Mouse (Mus musculus): ENCODE measurements around the gene Tnrc6b. TPM values are rescaled to one million over a fixed set of nuclear protein-coding genes. Genes with fewer than 3 reads are reported as not detected.
"Not testable (repeated sequence)": the region's sequence is repeated elsewhere in the genome, so short reads cannot be mapped to it uniquely, and the experiment has no call there.

Tnrc6b gene
- polyA plus RNA-seq, 1 experiment from 2014 or later: 9.6 TPM

DNA sequence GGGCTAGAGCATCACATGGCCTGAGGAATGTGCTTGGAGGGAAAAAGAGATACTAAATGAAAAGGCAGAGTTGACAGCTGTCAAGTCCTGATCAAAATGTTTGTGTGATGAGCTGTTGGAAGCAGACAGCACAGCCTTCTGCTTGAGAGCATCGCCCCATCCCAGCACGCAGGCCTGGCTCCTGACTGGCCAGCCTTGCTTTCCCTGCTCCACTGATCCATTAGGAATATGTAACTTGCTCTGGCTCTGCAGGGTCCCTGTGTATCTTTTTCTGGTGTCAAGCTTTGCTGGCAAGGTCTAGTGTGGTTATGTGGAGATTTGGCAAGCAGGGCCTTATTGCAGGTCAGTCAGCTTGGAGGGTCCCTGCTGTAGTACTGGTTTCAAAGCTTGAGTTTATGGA is 148.3 kb downstream of the Tnrc6b start:
- no peak overlapping the region for H3K4me2 ChIP-seq (ENCODE audit: low read depth, low read length)
- H3K27me3 ChIP-seq (ENCODE audit: insufficient read depth, low read length): no peaks in the 10 kb centered on the region
- no peak overlapping the region for H3K4me3 ChIP-seq (ENCODE audit: low read depth, low read length)
- no peak overlapping the region for H3K27ac ChIP-seq (ENCODE audit: low read depth)
- DNase-seq: no peak
- ATAC-seq: no peak
- H3K9ac ChIP-seq (replicated peaks): no peak overlapping the region
- TF ChIP-seq CTCF (IDR thresholded peaks at IDR 0.05; ENCODE audit: low read depth) (no peak), EP300 (IDR thresholded peaks at IDR 0.05; ENCODE audit: low read depth) (no peak)
- H3K9me3 ChIP-seq (ENCODE audit: low read length): no peaks in the 10 kb centered on the region
- WGBS (ENCODE audit: insufficient replicate concordance): 84% methylated on average over 2 of the region's 2 CpGs
- H3K4me1 ChIP-seq (ENCODE audit: insufficient read depth): no peaks in the 10 kb centered on the region
- peaks cover 28% of the 10 kb centered on the region for H3K36me3 ChIP-seq (replicated peaks; ENCODE audit: insufficient read depth, low read length)

DNA sequence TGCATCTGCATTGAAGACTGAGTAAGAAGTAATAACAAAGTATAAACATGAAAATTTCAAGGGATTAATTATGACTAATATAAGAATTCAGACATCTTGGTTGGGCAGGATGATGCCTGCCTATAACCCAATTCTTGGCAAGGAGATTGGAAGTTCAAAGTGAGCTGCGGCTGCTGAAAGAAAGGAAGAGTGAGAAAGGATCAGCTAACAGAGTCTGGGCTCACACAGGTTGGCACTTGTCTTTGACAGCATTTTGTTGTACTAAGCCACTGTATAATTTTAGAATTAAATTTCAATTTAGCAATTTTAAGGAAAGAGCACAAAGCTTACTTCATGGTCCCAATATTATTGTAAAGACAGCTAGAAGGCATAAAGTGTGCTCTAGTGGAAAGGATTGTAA is 150.2 kb downstream of the Tnrc6b start:
- H3K4me2 ChIP-seq (ENCODE audit: low read depth, low read length): no peak overlapping the region
- H3K9ac ChIP-seq (replicated peaks): no peak overlapping the region
- H3K4me3 ChIP-seq (ENCODE audit: low read depth, low read length): no peak overlapping the region
- peaks cover 41% of the 10 kb centered on the region for H3K36me3 ChIP-seq (replicated peaks; ENCODE audit: insufficient read depth, low read length)
- WGBS (ENCODE audit: insufficient replicate concordance): 100% methylated on average over 1 of the region's 1 CpGs
- H3K4me1 ChIP-seq (ENCODE audit: insufficient read depth): no peaks in the 10 kb centered on the region
- no peaks in the 10 kb centered on the region for H3K9me3 ChIP-seq (ENCODE audit: low read length)
- H3K27me3 ChIP-seq (ENCODE audit: insufficient read depth, low read length): no peaks in the 10 kb centered on the region
- TF ChIP-seq CTCF (IDR thresholded peaks at IDR 0.05; ENCODE audit: low read depth) (no peak), EP300 (IDR thresholded peaks at IDR 0.05; ENCODE audit: low read depth) (no peak)
- ATAC-seq (no peak), DNase-seq (no peak)
- H3K27ac ChIP-seq (ENCODE audit: low read depth): no peak overlapping the region

DNA sequence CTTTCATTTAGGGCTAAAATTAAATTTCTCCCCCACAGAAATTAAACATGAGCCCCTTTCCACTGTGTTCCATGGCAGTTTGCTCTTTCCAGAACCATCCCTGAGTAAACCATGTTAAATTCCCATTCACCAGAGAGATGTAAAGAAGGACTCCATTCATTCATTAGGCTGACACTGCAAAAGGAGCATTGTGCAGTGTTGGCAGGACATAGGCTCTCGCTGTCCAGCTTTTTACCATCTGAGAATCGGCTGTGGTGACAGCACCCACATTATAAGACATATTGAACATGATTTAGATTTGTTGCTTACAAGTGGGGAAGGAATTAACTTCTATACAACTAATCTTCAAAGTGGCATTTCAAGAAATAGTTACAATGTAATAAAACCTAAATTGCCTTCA is 150.9 kb downstream of the Tnrc6b start:
- Histone ChIP-seq H3K9ac (replicated peaks) (no peak overlapping the region), H3K4me3 (ENCODE audit: low read depth, low read length) (no peak overlapping the region), H3K9me3 (ENCODE audit: low read length) (no peaks in the 10 kb centered on the region), H3K4me1 (ENCODE audit: insufficient read depth) (no peaks in the 10 kb centered on the region), H3K36me3 (replicated peaks; ENCODE audit: insufficient read depth, low read length) (peaks cover 47% of the 10 kb centered on the region), H3K27ac (ENCODE audit: low read depth) (no peak overlapping the region), H3K4me2 (ENCODE audit: low read depth, low read length) (no peak overlapping the region), H3K27me3 (ENCODE audit: insufficient read depth, low read length) (no peaks in the 10 kb centered on the region)
- WGBS (ENCODE audit: insufficient replicate concordance): 86% methylated on average over 2 of the region's 2 CpGs
- DNase-seq: no peak
- ATAC-seq: no peak
- TF ChIP-seq EP300 (IDR thresholded peaks at IDR 0.05; ENCODE audit: low read depth) (no peak), CTCF (IDR thresholded peaks at IDR 0.05; ENCODE audit: low read depth) (no peak)

DNA sequence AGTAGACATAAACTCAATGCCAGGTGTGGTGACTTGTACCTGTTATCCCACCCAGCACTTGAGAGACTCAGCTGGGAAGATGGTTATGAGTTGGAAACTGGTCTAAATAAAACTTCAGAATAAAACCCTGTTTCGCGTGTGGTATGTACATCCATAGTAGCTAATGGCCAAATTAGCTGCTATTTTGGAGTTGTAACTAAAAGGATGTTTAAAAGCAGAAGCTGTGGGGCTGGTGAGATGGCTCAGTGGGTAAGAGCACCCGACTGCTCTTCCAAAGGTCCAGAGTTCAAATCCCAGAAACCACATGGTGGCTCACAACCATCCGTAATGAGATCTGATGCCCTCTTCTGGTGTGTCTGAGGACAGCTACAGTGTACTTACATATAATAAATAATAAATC is 157.5 kb downstream of the Tnrc6b start:
- H3K27me3 ChIP-seq (ENCODE audit: insufficient read depth, low read length); H3K27ac ChIP-seq (ENCODE audit: low read depth); ATAC-seq; H3K9ac ChIP-seq (replicated peaks); H3K9me3 ChIP-seq (ENCODE audit: low read length); H3K4me1 ChIP-seq (ENCODE audit: insufficient read depth); DNase-seq; H3K4me2 ChIP-seq (ENCODE audit: low read depth, low read length); H3K4me3 ChIP-seq (ENCODE audit: low read depth, low read length): not testable (repeated sequence)
- peaks cover 38% of the 10 kb centered on the region for H3K36me3 ChIP-seq (replicated peaks; ENCODE audit: insufficient read depth, low read length)
- WGBS (ENCODE audit: insufficient replicate concordance): 91% methylated on average over 4 of the region's 4 CpGs

DNA sequence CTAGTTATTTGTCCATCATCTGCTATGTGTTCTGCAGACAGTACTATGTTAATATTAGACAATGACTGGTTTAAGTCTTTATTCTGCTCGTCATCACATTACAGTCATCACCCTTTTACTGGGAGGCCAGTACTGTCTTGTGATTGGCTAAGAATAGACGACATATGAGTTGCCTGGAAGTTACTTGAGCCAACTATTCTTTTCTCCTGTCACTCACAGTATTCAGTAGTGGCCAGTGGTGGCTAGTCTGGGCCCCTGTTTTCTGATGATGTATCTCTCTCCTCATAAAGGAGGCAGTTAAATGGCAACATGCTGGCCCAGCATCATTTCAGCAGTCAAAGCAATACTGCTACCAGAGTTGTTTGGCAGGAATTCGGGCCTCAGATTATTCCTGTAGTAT is 163.6 kb downstream of the Tnrc6b start:
- Histone ChIP-seq H3K9ac (replicated peaks) (no peak overlapping the region), H3K27me3 (ENCODE audit: insufficient read depth, low read length) (no peaks in the 10 kb centered on the region), H3K4me3 (ENCODE audit: low read depth, low read length) (no peak overlapping the region), H3K36me3 (replicated peaks; ENCODE audit: insufficient read depth, low read length) (peaks cover 43% of the 10 kb centered on the region), H3K4me2 (ENCODE audit: low read depth, low read length) (no peak overlapping the region), H3K27ac (ENCODE audit: low read depth) (no peak overlapping the region), H3K9me3 (ENCODE audit: low read length) (no peaks in the 10 kb centered on the region), H3K4me1 (ENCODE audit: insufficient read depth) (no peaks in the 10 kb centered on the region)
- ATAC-seq (no peak), DNase-seq (no peak)
- TF ChIP-seq EP300 (IDR thresholded peaks at IDR 0.05; ENCODE audit: low read depth) (no peak), CTCF (IDR thresholded peaks at IDR 0.05; ENCODE audit: low read depth) (no peak)
- WGBS (ENCODE audit: insufficient replicate concordance): 86% methylated on average over 3 of the region's 3 CpGs

DNA sequence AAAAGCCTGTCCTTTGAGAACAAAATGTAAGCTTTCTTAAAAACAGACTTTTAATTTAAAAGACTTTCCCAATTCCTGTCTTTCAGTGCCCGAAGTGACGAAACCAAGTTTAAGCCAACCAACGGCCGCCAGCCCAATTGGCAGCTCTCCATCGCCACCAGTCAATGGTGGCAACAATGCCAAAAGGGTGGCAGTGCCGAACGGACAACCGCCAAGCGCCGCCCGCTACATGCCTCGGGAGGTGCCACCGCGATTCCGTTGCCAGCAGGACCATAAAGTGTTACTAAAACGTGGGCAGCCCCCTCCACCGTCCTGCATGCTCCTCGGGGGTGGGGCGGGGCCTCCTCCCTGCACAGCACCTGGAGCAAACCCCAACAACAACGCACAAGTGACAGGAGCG is 165.1 kb downstream of the Tnrc6b start:
- no peak overlapping the region for H3K4me3 ChIP-seq (ENCODE audit: low read depth, low read length)
- H3K4me1 ChIP-seq (ENCODE audit: insufficient read depth): no peaks in the 10 kb centered on the region
- H3K27ac ChIP-seq (ENCODE audit: low read depth): no peak overlapping the region
- no peaks in the 10 kb centered on the region for H3K9me3 ChIP-seq (ENCODE audit: low read length)
- no peak overlapping the region for H3K9ac ChIP-seq (replicated peaks)
- no peak for TF ChIP-seq EP300 (IDR thresholded peaks at IDR 0.05; ENCODE audit: low read depth)
- no peak for TF ChIP-seq CTCF (IDR thresholded peaks at IDR 0.05; ENCODE audit: low read depth)
- no peak overlapping the region for H3K4me2 ChIP-seq (ENCODE audit: low read depth, low read length)
- no peaks in the 10 kb centered on the region for H3K27me3 ChIP-seq (ENCODE audit: insufficient read depth, low read length)
- ATAC-seq (no peak), DNase-seq (no peak)
- 94% methylated on average over 21 of the region's 21 CpGs for WGBS (ENCODE audit: insufficient replicate concordance)
- H3K36me3 ChIP-seq (replicated peaks; ENCODE audit: insufficient read depth, low read length): peaks cover 56% of the 10 kb centered on the region

DNA sequence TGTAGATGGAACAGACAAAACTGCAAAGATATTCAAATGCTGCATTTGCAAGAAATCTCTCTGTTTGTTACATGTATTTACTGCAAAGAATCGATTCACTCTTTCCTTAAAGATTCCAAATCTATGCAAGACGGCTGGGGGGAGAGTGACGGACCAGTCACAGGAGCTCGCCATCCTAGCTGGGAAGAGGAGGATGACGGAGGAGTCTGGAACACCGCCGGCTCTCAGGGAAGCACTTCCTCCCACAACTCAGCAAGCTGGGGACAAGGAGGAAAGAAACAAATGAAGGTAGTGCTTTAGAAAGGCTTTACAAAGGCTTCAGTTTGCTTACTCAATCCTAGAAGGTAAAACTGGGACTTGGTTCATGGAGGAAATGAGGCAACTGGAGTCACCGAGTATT is 173.0 kb downstream of the Tnrc6b start:
- 82% methylated on average over 8 of the region's 8 CpGs for WGBS (ENCODE audit: insufficient replicate concordance)
- Histone ChIP-seq H3K4me1 (ENCODE audit: insufficient read depth) (no peaks in the 10 kb centered on the region), H3K9ac (replicated peaks) (no peak overlapping the region), H3K27ac (ENCODE audit: low read depth) (no peak overlapping the region), H3K27me3 (ENCODE audit: insufficient read depth, low read length) (no peaks in the 10 kb centered on the region), H3K4me2 (ENCODE audit: low read depth, low read length) (no peak overlapping the region), H3K36me3 (replicated peaks; ENCODE audit: insufficient read depth, low read length) (peaks cover 88% of the 10 kb centered on the region), H3K9me3 (ENCODE audit: low read length) (no peaks in the 10 kb centered on the region), H3K4me3 (ENCODE audit: low read depth, low read length) (no peak overlapping the region)
- TF ChIP-seq EP300 (IDR thresholded peaks at IDR 0.05; ENCODE audit: low read depth): no peak
- no peak for TF ChIP-seq CTCF (IDR thresholded peaks at IDR 0.05; ENCODE audit: low read depth)
- ATAC-seq: no peak
- DNase-seq: no peak
